Mouse (Mus musculus): ENCODE measurements around the gene 3110082I17Rik.

Gene 3110082I17Rik

DNA sequence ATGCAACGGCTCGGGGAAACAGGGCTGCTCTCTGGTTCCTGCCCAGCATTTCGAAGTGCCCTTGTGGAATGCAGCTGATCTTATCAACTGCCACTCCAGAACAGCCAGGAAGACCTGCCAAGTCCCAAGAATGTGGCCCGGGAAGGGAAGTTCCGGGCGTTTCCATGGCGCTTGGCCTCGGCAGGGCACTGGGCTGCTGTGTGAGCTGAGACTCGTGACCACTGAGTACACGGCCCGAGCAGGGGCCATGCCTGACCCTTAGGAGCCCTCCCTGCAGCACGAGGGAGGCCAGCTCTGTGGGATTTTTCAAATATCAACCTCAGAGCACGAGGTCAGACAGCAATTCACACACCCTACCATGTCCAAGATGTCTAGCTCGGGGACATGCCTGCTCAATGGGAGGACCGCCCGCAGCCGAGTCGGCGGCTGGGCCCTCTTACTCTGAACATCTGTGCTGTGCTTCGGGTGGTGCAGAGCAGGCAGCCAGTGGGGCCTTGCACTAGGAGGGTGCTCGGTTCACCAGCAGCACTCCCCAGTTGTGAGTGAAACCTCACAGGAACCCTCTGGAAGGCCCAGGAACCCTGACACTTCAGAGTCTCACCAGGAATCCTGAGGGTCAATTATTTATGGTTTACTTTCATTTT lies 81.2 kb downstream of the 3110082I17Rik start:
- in situ Hi-C loops (cut with MseI, MboI): no loop called here

DNA sequence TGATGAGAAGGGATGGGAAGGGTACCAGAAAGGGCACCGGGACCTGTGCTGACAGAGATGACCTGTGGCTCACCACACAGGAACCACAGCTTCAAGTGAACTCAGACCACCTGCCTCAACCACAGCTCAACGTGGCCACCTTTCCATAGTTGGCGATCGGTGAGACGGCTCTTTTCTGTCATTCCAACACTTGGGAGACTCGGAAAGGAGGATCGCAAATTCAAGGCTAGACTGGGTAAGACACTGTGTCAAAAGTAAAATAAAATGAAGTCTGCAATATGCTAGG lies 82.1 kb downstream of the 3110082I17Rik start:
- in situ Hi-C loops (cut with MseI, MboI): no loop called here

DNA sequence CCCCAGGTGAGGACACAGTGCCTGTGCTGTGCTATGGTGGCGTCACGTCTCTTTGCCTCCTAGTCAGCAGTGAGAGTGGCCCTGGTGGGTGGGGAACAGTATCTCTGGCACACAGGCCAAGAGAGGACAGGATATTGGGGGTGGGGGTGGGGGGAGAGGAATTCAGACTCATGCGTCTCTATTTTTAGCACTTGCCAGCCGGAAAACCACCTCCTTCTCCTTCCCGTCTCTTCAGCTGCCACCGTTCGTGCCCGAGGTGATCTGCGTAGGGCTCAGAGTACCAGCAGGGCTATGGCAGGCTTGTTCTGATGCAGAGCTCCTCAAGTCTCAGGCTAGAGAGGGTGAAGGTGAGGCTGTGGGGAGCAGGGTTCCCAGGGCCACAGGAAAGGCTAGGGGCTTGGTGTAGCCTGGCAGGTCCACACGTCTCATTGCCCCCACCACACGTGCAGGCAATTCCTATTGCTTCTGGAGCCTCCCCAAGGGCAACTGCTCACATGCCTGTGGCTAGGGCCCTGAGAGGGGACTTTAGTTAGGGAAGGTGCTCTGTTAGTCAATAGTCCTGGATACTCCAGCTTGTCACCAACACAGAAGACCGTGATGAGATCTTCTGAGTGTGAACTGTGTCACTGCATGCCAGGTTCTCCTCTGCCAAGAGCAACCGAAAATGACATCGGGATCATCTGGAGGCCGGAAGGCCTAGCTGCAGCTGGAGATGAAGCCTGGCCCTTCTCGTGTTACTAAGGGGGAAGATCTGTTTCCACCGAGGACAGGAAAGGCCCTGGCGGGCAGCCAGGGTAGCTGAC lies 82.7 kb downstream of the 3110082I17Rik start, which contains the start of gene Gpr146:
Gene Gpr146 (plus strand): TSS at position 230 of the 803 bp plus-strand sequence.
- in situ Hi-C loops (cut with MseI, MboI): no loop called here

DNA sequence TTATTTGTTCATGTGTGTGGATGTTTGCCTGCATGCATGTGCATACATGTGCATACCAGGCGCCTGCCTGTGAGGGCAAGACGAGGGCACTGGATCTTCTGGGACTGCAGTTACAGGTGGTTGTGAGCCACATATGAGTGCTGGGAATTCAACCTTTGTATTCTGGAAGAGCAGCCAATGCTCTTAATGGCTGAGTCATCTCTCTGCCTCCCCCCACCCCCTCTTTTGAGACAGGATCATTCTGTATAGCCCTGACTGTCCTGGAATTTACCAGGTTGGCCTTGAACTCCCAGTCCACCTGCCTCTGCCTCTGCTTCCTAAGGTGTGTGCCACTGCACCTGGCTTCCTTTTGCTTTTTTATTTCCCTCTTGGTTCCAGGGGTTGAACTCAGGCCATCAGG lies 85.5 kb downstream of the 3110082I17Rik start:
- in situ Hi-C loops (cut with MseI, MboI): no loop called here

DNA sequence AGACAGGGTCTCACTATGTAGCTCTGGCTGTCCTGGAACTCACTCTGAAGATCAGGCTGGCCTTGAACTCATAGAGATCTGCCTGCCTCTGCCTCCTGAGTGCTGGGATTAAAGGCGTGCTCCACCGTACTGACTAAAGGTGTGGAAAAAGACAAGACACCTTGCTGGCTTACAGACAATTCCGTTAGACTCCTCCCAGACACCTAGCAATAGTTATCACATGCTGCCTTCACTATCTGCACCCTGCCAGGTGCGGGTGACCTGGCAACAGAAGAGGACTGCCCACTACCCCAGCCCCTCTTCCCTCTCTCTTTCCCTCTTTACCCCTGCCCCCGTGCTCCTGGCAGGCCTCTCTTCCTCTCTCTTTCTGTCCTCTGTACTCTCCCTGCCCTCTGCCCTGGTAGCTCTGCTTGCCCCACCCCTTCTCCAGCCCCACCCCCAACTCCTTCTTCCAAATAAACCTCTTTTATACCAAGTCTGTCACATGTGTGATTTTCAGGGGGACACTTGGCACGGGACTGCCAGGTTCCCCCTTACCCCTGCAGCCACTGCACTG lies 86.4 kb downstream of the 3110082I17Rik start:
- in situ Hi-C loops (cut with MseI, MboI): no loop called here

DNA sequence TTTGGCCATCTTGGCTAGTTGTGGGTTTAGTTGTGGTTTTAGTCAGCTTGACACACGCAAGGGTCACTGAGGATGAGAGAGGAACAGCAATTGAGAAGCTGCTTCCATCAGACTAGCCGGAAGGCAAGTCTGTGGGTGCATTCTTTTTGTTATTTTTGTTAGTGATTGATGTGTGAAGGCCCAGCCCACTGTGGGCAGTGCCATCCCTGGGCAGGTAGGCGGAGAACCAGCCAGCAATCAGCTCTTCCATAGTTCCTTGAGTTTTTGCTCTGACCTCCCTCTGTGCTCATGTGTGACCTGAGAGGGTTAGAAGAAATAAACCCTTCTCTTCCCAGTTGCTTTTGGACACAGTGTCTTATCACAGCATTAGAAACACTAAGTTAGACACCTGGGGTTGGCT lies 87.2 kb downstream of the 3110082I17Rik start:
- in situ Hi-C loops (cut with MseI, MboI): no loop called here

DNA sequence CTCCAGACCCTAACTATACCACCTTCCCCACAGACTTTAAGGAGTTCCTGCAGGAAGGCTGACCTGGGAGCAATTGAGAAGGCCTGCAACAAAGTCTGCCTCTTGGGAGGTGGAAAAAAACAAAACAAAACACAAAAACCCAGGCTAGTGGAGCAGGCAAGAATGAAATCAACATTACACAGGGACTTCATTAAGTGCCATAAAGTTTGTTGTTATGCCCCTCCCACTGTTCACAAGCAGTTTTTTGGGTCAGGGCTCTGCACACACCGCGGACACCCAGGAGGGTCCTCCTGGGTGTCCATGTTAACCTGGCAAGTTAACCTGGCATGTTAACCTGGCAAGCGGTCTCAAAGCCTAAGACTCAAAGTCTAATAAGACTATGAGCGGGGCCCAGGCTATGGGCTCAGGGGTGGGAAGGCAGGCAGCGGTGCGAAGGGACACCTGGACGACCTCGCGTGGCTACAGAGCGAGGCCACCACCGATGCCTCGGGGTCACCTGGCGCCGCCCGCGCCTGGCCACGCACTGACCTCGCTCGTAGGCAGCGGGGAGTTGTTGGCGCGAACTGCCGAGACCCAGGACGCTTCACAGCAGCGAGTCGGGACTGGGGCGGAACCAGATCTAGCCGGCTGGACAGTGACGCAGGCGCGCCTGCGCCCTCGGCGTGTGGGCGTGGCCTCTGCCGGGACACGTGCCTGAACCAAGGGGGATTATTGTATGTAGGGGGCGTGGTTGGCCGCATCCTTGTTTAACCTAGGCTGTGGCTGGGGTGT lies 88.5 kb downstream of the 3110082I17Rik start:
- in situ Hi-C loops (cut with MseI, MboI): no loop called here

DNA sequence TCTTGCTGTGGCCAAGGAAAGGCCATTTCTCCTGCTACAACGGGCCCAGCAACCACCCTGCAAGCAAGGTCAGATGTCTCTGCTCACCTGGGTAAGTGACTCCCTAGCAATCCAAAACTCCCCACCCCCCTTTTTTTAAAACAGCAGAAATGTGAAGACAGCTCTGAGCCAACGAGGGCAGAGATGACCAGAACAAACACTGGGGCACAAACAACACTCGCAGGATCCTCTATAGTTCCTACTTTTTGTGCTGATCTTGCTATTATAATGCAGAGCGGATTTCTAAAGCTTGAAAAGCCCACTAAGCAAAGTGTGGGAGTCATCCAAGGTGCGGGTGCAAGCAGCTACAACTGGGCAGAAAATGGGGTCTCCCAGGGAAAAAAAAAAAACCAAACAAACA lies 89.2 kb downstream of the 3110082I17Rik start:
- in situ Hi-C loops (cut with MseI, MboI): no loop called here

DNA sequence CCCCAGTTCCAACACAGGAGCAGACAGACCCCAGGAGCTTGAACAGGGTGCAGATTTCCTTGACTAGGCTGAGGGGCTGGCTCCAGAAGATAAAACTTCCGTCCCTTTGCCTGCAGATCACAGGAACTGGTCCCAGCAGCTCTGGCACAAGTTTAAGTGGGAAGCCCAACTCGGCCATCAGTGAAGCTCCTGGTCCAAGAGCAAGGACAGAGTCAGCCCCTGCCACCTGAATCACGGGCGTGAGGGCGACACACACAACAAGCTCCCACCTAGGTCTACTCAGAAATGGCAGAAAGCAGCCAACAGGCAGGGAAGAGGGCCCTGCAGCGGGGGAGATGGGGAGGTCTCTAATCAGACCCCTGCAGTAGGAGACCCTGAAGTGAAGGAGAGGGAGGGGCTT lies 90.0 kb downstream of the 3110082I17Rik start:
- in situ Hi-C loops (cut with MseI, MboI): no loop called here

DNA sequence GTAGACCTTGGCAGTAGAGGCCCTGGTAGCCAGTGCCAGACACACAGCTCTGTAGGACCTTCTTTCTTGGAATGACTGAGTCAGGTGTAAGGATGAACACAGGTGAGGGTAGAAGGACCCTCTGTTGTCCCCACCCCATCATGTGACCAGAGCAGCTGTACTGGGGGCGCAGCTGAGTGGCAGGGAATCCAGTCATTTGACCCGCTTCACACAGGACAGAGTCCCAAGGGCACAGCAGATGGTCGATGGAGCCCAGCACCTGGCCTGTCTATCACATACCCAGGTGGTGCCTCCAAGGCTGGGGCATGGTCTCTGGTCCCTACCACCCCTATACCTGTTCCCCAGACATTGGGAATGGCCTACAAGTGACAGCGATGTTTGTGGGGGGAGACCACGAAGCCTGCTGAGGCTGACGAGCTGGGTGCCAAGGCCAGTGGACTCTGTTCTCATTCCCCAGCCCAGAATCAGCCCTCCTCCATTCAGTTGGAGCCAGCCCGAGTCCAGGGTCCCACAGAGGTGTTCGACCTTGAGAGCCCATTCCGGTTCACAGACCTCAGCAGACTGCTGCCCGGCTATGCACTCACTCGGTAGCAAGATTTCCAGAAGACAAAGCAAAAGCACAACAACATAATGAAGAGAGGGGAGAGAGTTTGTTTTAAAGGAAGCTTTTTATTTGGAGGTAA lies 91.5 kb downstream of the 3110082I17Rik start:
- in situ Hi-C loops (cut with MseI, MboI): no loop called here

DNA sequence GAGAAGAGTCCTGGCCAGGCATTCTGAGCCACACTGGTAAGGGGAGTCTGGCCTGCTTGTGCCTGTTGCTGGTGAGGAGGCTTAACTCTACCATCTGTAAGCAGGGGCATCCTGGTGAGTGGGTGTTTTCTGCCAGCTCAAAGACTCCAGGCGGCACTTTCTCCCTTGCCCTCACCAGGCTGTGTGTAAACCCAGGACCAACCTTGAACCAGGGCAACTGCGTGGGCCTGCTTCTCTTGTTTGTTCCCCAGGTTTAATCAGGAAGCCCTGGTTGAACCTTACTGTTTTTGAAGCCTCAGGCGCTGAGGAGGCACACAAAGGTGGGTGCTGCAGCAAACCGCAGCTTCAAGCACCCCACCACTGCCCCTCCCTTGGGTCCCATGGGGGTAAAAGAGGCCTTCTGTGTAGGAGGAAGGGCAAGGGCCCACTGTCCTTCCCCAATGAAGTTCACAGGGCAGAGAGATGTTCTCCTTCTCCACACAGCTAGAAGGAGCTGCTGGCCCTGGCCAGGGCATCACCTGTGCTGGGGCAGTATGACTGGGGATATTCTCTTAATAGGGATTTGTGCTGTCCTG lies 92.4 kb downstream of the 3110082I17Rik start:
- in situ Hi-C loops (cut with MseI, MboI): no loop called here

DNA sequence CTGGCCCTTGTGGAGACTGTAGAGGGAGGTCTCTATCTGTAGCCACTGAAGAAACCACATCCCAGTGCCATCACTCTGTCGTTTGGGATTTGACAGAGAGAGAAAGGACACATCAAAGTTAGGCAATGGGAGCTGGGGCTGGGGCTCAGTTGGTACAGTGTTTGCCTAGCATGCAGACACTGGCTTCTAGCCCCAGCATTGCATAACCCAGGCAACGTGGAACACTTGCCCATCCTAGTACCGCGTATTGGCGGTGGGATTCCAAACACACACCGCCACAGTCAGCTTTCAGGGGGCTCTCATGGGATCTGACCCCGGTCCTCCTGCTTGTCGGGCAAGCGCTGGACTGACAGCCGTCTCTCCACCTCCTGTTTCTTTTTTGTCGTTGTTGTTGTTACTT lies 93.8 kb downstream of the 3110082I17Rik start:
- in situ Hi-C loops (cut with MseI, MboI): no loop called here

DNA sequence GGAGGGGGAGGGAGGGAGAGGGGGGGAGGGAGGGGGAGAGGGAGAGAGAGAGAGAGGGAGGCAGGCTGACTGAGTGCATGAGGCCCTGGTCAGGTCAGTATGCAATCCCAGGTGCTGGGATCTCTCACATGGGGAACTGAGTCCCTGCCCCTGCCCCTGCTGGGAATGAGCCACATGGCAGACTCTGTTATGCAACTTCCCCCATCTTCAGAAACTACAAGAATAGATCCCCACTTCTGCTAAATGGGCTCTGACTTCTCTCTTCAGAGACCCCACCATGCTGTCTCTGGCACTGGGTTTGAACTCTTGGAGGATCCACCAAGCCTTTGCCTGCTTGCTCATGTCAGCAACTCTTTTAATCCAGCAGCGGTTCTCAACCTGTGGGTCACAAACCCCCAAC lies 94.5 kb downstream of the 3110082I17Rik start:
- in situ Hi-C loops (cut with MseI, MboI): no loop called here

DNA sequence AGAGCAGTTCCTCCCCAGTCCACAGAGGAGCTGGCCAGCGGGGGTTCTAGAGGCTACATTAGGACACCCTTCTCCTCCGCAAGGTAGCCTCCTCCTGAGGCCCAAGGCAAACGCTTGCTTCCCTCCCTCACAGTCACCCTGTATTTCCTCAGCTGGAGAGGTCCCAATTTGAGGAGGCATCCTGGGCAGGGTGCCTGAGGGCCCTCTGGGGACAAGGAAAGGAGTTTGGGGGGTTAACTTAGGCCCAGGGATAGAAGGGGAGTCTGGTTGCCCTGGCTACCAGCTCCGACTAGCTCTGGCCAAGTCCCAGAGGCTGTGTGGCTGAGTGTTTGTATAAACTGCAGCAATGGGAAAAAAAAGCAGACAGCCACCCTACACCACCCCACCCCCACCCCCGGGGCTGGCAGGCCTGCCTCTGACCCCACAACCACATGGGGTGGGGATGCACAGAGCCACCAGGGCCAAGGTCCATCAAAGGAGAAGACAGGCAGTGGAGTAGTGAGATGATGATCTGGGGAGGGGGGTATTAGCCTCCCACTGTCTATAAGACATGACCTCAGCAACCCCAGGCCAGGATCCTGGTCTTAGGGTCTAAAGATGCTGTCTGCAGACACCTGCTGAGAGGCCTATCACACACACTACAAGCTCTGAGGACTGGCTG lies 95.3 kb downstream of the 3110082I17Rik start:
- in situ Hi-C loops (cut with MseI, MboI): no loop called here

DNA sequence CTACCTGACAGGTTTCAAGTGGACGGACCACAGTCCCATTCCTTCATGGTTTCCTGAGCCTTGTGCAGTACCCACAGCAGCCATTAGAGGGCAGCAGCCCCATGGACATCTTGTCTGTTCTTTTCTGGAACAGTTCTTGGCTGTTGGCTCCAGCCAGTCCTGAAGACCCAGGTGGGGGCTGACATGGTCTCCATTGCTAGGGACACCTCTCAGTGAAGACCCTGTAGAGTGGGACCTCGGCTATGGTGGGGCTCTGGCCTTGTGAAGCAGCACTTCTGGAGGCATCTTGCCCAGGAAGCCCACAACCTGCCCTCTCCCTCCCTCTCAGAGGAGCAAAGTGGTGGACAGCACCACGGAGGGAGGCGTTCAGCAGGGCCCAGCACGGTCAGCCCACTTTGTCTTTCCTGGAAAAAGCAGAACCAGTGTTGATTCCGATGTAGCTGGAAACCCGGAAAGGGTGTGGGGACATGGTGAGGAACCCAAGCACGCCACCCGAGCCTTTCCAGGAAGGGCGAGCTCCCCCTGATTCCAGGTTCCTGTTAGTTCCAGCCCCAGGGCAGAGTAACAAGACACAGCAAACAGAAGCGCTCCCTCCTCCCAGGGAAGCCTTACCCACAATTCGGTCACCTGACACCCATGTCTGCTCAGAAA lies 95.9 kb downstream of the 3110082I17Rik start:
- in situ Hi-C loops (cut with MseI, MboI): no loop called here

DNA sequence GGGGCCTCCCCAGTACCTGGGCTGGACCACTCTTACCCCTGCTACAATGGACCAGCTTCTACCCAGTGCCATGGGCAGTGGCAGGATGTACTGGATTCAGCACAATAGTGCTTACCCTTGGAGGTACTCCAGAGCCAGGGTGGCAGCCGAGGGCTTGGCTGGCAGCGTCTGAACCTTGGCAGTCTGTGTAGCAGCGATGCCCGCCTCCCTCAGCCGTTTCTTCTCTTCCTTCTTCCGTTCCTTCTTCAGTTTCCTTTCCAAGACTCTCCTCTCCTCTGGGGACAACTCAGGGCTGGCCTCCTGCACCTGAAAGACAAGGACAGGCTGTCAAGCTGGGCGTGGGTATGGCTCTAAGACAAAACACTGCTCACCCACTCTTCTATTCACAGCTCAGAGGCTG lies 96.5 kb downstream of the 3110082I17Rik start:
- in situ Hi-C loops (cut with MseI, MboI): no loop called here

DNA sequence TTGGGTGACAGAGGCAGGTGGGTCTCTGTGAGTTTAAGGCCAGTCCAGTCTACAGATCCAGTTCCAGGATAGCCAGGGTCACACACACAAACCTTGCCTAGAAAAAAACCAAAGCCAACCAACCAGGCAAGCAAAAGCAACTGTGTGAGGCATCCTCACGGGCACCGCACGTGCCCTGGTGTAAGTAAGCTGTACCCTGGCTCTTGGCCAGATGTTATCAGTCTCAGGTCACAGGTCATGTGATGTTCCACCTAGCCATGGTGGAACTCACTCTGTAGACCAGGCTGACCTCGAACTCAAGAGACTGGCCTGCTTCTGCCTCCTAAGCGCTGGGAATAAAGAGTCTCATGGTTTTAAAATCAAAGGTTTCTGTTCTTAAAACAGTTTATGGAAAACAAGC lies 101.1 kb downstream of the 3110082I17Rik start:
- in situ Hi-C loops (cut with MseI, MboI): no loop called here

DNA sequence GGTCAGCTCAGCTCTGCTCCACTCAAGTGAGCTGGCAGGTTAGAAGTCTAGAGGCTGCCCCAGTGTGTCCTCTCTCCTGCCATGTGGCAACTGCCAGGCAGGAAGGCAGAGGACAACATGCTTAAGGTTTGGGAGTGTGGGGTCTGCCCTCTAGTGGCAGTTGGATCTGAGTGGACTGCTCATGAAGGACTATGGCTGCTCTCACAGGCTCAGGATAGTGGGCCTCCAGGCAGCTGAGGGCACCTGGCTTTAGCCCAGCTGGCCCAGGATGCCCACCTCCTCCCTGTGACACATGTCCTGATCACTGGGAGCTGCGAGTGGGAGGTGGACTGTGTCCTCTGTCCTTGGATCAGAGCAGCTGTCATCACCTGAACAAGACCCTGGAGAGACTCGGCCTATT lies 101.7 kb downstream of the 3110082I17Rik start:
- in situ Hi-C loops (cut with MseI, MboI): no loop called here

DNA sequence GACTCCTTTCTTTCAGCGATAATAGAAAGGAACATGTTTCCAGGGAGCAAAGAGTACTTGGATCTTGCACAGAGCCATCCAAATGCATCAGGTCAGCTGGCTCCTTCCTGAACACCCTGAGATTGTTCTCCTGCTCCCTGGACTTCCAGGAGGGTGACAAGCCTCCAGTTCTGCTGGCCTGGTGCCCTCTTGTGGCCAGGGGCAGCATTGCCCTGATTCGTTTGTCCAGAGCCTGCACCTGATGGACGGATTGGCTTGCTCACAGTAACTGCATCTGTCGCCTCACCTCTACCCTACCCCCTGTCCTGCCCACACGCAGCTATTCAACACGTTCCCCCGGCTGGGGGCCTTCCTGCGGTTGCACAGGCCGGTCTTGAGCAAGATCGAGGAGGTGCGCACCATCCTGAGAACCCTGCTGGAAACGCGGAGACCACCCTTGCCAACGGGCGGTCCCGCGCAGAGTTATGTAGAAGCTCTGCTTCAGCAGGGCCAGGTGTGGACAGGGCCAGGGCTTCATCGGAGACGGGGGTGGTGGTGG lies 105.0 kb downstream of the 3110082I17Rik start:
- in situ Hi-C loops (cut with MseI, MboI): no loop called here

DNA sequence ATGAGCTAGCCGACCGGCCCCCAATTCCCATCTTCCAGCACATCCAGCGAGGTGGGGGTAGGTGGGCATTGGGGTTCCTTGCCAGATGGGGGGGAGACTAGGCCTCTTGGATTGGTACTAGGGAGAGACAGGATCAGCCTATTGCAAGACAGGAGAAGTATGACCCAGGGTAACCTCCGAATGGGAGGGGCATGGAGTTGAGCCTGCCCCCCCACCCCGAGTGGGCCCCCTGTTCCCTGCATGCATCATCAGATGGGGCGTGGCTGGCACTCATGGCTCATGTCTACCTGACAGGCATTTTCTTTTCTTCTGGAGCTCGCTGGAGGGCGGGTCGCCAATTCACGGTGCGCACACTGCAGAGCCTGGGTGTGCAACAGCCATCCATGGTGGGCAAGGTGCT lies 106.4 kb downstream of the 3110082I17Rik start:
- in situ Hi-C loops (cut with MseI, MboI): no loop called here

Measured in mouse trophoblast stem cell (cell line).